Mouse (Mus musculus) lung, adult 18-20 months (tissue): Measurements from ENCODE around the gene Polr1c.

Source experiments
- DNase-seq, 2 experiments: peaks; one replicate each; pipeline ENCODE4 v3.0.0; 2022; ENCODE audit warnings: mixed read lengths in 2 of 2

Polr1c gene

DNA sequence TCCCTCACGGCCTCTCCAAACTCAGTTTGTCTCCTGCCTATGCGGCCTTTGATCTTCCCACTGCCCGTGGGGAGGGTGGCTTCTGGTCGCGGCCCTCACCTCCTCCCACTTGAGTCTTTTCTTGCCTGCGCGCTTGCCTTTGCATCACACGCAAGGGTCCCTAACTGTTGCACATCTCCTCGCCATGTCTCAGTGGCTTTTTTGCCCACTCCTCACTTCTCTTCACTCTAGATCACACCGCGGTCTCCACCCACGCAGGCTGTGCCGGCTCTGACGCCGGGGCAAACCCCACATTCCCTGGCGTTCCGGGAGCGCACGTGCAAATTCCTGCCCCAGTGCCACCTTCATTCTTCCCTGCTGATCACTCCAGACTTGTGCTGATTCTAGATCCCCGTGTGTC lies 44.8 kb downstream of the Polr1c start:
- peak in 1 of 2 experiments; percentile 30 for DNase-seq

DNA sequence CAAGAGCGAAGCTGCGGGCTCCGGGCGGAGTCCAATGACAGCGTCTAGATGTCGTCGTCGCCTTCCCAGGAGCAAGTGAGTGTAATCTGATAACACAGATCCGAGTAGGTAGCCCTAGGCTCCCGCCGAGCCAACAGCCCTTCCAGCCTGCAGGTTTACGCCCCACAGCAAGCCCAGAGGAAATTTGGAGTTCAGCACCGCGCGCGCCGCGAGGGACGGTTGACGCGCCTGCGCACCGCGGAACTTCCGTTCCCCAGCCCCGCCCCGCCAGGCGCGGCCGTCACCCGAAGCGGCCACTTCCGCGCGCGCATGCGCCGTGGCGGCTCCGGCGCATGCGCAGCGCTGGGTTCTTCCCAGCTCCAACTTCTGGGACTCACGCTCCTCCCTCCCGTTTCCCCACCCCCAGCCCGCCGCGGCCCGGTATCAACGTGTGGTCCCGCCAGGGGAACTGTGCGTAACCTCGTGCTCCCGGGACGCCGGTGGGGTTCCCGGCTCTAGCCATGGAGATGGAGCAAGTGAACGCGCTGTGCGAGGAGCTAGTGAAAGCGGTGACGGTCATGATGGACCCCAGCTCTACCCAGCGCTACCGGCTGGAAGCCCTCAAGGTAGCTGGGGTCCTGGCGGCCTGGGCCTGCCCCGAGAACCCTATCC lies 45.3 kb downstream of the Polr1c start, which contains the start of the genes Polh and Xpo5:
Polh (minus strand) TSS at position 225 of the 651 bp plus-strand sequence.
Xpo5 (plus strand) TSS at position 362 of the 651 bp plus-strand sequence.
- DNase-seq = peak; percentile 92 to 94

- DNase-seq = no peak
Measured at GRCm38 (mm10) chr17:46201151-46201550, 46.7 kb downstream of the Polr1c start.
